Mouse (Mus musculus) forebrain, embryonic 16.5 days (tissue): ENCODE results near the gene Pold4. TPM values are rescaled to one million over a fixed set of nuclear protein-coding genes. Genes with fewer than 3 reads are reported as not detected.

Source experiments
- ATAC-seq: fragments of 200-750 bp; cut with Nextera tagmentation; 2 replicates; pipeline ENCODE4 v1.8.0; 2017; ENCODE audit warnings: mild to moderate bottlenecking, moderate library complexity
- H3K27ac ChIP-seq: fragments of 300-500 bp; sonication (generic); 2 replicates; pipeline ENCODE4 v1.5.1; 2014; ENCODE audit warnings: low read length, control low read depth
- H3K27me3 ChIP-seq: fragments of 300-500 bp; sonication (generic); replicated peaks from 2 replicates; pipeline ENCODE4 v1.6.1; 2014; ENCODE audit warnings: low read length; ENCODE audit not compliant: control insufficient read depth, insufficient read depth
- H3K36me3 ChIP-seq: fragments of 300-500 bp; sonication (generic); 2 replicates; pipeline ENCODE4 v1.6.1; 2014; ENCODE audit not compliant: control insufficient read depth, insufficient read depth
- H3K4me1 ChIP-seq: fragments of 300-500 bp; sonication (generic); replicated peaks from 2 replicates; pipeline ENCODE4 v1.6.1; 2014; ENCODE audit warnings: low read length; ENCODE audit not compliant: control insufficient read depth, insufficient read depth
- H3K4me2 ChIP-seq: fragments of 300-500 bp; sonication (generic); 2 replicates; pipeline ENCODE4 v1.6.1; 2014; ENCODE audit warnings: mild to moderate bottlenecking, low read length, control low read depth
- H3K4me3 ChIP-seq: fragments of 300-500 bp; sonication (generic); replicated peaks from 2 replicates; pipeline ENCODE4 v1.5.1; 2014; ENCODE audit warnings: mild to moderate bottlenecking, low read length, control low read depth
- H3K9ac ChIP-seq: fragments of 300-500 bp; sonication (generic); replicated peaks from 2 replicates; pipeline ENCODE4 v1.6.1; 2014; ENCODE audit warnings: low read depth, low read length, control low read depth
- H3K9me3 ChIP-seq: fragments of 300-500 bp; sonication (generic); 2 replicates; pipeline ENCODE4 v1.6.1; 2016; ENCODE audit warnings: low read length; ENCODE audit not compliant: control insufficient read depth
- WGBS: fragments of 180-500 bp; shearing (Covaris S2); extraction: QIAGEN DNeasy Blood & Tissue Kit; methylation state at CpG from one replicate; pipeline ENCODE4 v1.1.7; 2014; 5-methylcytosine and 5-hydroxymethylcytosine counted together
- polyA plus RNA-seq: library from polyadenylated mRNA; unstranded; fragments of >200 nt; fragmentation: Nextera tagmentation; extraction: Ambion mirVana; gene quantifications from 2 replicates; pipeline ENCODE4 v1.2.1, GENCODE M21; 2015

Pold4 gene
- polyA plus RNA-seq, 1 experiment from 2014 or later: 21.9 TPM

DNA sequence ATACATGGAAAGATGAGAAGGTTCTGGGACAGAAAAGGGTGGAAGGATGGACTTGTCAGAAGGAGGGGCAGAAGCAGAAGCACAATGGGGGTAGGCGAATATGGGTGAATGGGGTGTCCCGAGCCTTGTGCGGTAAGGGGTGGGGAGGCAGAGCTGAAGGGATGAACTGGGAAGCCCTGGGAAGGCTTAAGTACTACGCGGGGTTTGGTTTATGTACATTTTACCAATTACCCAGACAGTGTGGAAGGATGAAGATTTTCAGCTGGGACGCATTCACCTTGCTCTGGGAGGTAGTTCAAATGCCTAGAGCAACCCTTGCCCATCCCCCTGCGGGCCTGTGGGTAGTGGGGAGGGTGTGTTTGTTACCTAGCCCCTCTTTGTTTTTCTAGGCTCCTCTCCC is 29.6 kb upstream of the Pold4 start:
- H3K9ac ChIP-seq: peak overlapping the region; percentile 67
- H3K27ac ChIP-seq: no peak overlapping the region
- H3K9me3 ChIP-seq: no peaks in the 10 kb centered on the region
- H3K4me3 ChIP-seq: peak overlapping the region; percentile 74
- WGBS: 26% methylated on average over 7 of the region's 7 CpGs
- peaks cover 2% of the 10 kb centered on the region; the same call in 1 of the 2 replicates for H3K27me3 ChIP-seq
- 0 out of 2 replicates have a peak, but pooled peaks have one; percentile 8 for ATAC-seq
- H3K36me3 ChIP-seq: no peaks in the 10 kb centered on the region
- peak overlapping the region; percentile 82 for H3K4me2 ChIP-seq
- H3K4me1 ChIP-seq: peaks cover 23% of the 10 kb centered on the region

DNA sequence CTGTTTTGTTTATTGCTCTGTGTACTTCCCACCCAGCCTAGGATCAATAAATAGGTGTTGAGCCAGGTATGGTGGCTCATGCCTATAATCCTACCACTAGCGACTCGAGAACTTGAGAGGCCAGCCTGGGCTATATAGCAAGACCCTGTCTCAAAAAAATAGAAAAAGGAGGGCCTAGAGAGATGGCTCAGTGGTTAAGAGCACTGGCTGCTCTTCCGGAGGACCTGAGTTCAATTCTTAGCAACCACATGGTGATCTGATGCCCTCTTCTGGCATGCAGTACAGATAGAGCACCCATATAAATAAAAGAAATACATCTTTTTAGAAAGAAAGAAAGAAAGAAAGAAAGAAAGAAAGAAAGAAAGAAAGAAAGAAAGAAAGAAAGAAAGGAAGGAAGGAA is 28.6 kb upstream of the Pold4 start:
- Histone ChIP-seq H3K4me3 (no peak overlapping the region), H3K4me2 (no peak overlapping the region)
- ATAC-seq: no peak

DNA sequence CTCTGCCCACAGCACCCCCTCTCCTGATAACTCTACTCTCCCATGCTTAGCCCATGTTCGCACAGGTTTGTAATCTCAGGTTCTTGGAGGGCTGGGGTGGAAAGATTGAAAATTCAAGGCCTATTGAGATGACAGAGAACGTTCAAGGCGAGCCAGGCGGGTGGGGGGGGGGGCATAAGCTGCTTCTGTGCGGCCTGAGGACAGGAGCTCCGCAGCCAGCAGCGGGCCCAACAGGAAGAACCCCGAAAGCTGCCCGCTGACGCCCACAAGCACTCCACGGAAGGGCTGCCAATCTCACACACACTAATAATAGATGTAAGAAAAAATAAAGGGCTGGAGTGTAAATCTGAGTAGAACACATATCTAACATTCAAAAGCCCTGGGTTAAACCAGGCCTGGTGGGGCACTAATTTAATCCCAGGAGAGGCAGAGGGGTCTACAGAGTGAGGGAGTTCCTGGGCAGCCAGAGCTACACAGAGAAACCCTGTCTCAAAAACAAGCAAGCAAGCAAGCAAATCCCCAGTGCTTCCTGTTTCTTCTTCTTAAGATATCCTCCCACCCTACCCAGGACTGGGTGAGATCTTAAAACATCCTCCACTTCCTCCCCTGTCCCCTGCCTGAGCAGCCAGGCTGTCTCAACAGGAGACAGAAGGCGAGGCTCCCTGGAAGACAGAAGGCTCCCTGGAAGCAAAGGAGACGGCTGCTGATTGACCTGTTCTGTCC is 27.9 kb upstream of the Pold4 start:
- Histone ChIP-seq H3K9ac (no peak overlapping the region), H3K9me3 (no peaks in the 10 kb centered on the region), H3K4me3 (no peak overlapping the region), H3K36me3 (no peaks in the 10 kb centered on the region), H3K4me1 (peaks cover 23% of the 10 kb centered on the region), H3K27me3 (peaks cover 2% of the 10 kb centered on the region; the same call in 1 of the 2 replicates), H3K4me2 (no peak overlapping the region), H3K27ac (no peak overlapping the region)
- 62% methylated on average over 13 of the region's 13 CpGs for WGBS
- no peak for ATAC-seq

More for the DNA sequence above, 28.6 kb upstream of the Pold4 start:
- whole genome bisulfite sequencing: 64% methylated on average over 3 of the region's 3 CpGs
- H3K27me3 ChIP-seq: peaks cover 2% of the 10 kb centered on the region; the same call in 1 of the 2 replicates
- H3K36me3 ChIP-seq: no peaks in the 10 kb centered on the region
- no peak overlapping the region for H3K9ac ChIP-seq
- H3K27ac ChIP-seq: no peak overlapping the region
- H3K4me1 ChIP-seq: peaks cover 23% of the 10 kb centered on the region
- no peaks in the 10 kb centered on the region for H3K9me3 ChIP-seq

DNA sequence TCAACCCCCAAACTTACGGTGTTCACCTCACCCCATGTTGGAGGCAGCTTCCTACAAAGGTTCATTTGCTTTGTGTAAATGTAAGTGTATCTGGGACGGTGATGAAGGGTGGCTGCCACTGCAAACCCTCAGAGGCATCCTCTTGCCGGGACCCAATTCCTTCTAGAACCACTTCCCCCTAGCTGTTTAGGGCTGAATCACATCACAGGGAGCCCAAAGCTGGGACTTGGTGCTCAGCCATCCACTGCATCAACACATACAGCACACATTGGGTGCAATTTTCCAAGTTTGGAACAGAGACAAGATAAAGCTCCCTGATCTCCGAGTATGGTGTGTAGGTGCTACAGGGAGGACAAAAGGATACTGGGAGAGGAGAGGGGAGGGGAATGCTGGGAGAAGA is 26.8 kb upstream of the Pold4 start:
- H3K4me3 ChIP-seq: no peak overlapping the region
- ATAC-seq: no peak
- H3K27ac ChIP-seq: no peak overlapping the region
- H3K36me3 ChIP-seq: no peaks in the 10 kb centered on the region
- H3K9me3 ChIP-seq: no peaks in the 10 kb centered on the region
- 59% methylated on average over 4 of the region's 4 CpGs for WGBS
- H3K4me2 ChIP-seq: no peak overlapping the region
- H3K4me1 ChIP-seq: peaks cover 23% of the 10 kb centered on the region
- H3K27me3 ChIP-seq: peaks cover 2% of the 10 kb centered on the region; the same call in 1 of the 2 replicates
- H3K9ac ChIP-seq: no peak overlapping the region

DNA sequence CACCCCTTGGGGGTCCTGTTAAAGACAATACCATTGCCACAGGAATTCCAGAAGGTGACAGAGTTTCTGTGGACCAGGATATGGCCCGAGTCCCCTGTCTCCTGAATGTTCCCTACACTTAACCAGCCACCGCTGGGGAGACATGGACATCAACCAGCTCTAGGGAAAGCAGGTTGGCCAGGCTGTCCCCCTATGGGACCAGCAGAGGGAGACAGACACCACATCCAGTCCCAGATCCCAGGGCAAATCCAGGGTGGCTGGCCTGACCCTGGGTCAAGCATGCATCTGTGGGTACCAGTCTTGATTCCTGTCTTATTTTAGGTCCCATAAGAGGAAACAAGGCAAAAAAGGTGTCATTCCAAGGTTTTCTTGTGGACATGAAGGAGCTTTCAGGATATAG is 24.7 kb upstream of the Pold4 start:
- ATAC-seq: no peak
- H3K36me3 ChIP-seq: no peaks in the 10 kb centered on the region
- H3K4me2 ChIP-seq: no peak overlapping the region
- peaks cover 2% of the 10 kb centered on the region; the same call in 1 of the 2 replicates for H3K27me3 ChIP-seq
- no peak overlapping the region for H3K4me3 ChIP-seq
- WGBS: 0% methylated on average over 2 of the region's 2 CpGs
- no peak overlapping the region for H3K27ac ChIP-seq
- H3K4me1 ChIP-seq: peaks cover 6% of the 10 kb centered on the region
- no peak overlapping the region for H3K9ac ChIP-seq
- H3K9me3 ChIP-seq: no peaks in the 10 kb centered on the region

DNA sequence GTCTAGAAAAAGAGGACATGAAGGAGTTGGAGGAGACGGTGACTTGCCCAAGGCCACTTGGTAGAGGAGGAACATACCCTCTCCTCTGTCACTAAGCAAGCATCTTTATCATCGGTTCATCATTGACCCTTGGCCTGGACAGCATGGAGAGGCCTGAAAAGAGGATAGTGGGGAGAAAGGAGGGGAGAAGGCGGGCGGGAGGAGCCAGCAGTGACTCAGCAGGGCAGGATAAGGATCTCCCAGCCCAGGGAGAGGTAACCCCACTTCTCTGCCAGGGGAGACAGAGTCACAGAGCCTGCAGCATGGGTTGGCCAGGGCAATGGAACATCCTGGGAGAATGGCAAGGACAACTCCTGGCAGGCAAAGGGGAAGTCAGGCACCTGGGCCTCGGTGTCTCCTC is 23.1 kb upstream of the Pold4 start:
- Histone ChIP-seq H3K4me3 (no peak overlapping the region), H3K36me3 (no peaks in the 10 kb centered on the region), H3K4me2 (no peak overlapping the region), H3K27me3 (peaks cover 10% of the 10 kb centered on the region), H3K4me1 (no peaks in the 10 kb centered on the region), H3K27ac (no peak overlapping the region), H3K9me3 (no peaks in the 10 kb centered on the region), H3K9ac (no peak overlapping the region)
- WGBS: 77% methylated on average over 5 of the region's 5 CpGs
- ATAC-seq: no peak

DNA sequence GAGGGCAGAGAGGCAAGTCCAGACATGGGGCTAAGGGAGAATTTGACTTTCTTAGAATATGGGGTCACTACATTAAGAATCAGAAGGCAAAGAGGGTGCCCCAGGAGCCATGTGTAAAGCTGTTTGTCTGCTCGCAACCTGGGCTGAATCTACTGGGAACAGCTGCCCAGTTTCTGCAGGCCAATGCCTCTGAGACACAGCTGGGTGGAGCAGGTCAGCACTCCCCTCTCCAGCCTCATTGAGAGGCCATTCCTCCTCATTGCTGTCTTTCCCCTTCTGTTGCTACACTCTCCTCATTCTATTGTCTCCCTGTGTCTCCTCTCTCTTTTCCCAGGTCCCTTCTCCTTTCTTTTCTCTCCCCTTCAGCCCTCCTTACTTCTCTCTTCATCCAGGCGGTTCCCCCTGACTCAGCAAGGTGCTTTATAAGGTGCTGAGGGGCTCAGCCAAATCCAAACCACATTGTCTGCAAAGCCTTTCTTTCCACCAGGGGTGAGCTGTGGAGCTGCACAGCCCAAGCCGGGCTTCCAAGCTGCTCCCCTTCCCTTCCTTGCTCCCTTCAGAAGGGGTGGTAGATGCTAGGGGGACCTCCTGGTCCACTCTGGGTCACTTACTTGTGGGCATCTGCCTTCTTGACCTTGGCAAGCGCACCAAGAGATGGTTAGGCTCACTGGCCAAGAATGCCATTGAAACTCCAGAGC is 19.7 kb upstream of the Pold4 start:
- no peaks in the 10 kb centered on the region for H3K36me3 ChIP-seq
- H3K9me3 ChIP-seq: no peaks in the 10 kb centered on the region
- H3K4me2 ChIP-seq: no peak overlapping the region
- ATAC-seq: no peak
- H3K27me3 ChIP-seq: peaks cover 17% of the 10 kb centered on the region
- H3K9ac ChIP-seq: no peak overlapping the region
- H3K27ac ChIP-seq: no peak overlapping the region
- WGBS: 17% methylated on average over 4 of the region's 4 CpGs
- no peak overlapping the region for H3K4me3 ChIP-seq
- H3K4me1 ChIP-seq: peaks cover 17% of the 10 kb centered on the region

DNA sequence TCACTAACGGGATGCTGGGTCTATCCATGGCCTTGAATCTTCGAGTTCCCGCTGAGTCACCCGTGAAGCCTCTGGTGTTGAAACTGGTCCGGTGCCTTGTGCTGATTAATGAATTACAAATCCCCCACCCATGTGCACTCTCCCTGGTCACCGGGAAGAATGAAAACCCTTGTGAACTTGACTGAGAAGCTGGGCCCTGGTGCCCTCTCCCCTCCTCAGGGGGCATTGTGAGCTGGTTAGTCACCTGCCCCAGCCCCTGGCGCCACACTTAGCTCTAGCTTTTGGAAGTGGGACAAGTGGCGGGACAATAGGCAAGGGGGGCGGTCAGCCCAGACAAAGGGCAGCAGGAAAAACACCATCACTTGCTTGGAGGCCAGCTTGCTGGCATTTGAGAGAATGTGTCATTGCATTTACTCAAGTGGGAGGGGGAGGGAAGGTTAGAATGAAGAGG is 18.1 kb upstream of the Pold4 start:
- no peaks in the 10 kb centered on the region for H3K36me3 ChIP-seq
- H3K4me2 ChIP-seq: no peak overlapping the region
- H3K4me3 ChIP-seq: no peak overlapping the region
- H3K27ac ChIP-seq: no peak overlapping the region
- H3K4me1 ChIP-seq: peaks cover 17% of the 10 kb centered on the region
- ATAC-seq: no peak
- H3K27me3 ChIP-seq: peaks cover 20% of the 10 kb centered on the region
- no peak overlapping the region for H3K9ac ChIP-seq
- no peaks in the 10 kb centered on the region for H3K9me3 ChIP-seq
- 8% methylated on average over 9 of the region's 9 CpGs for WGBS

DNA sequence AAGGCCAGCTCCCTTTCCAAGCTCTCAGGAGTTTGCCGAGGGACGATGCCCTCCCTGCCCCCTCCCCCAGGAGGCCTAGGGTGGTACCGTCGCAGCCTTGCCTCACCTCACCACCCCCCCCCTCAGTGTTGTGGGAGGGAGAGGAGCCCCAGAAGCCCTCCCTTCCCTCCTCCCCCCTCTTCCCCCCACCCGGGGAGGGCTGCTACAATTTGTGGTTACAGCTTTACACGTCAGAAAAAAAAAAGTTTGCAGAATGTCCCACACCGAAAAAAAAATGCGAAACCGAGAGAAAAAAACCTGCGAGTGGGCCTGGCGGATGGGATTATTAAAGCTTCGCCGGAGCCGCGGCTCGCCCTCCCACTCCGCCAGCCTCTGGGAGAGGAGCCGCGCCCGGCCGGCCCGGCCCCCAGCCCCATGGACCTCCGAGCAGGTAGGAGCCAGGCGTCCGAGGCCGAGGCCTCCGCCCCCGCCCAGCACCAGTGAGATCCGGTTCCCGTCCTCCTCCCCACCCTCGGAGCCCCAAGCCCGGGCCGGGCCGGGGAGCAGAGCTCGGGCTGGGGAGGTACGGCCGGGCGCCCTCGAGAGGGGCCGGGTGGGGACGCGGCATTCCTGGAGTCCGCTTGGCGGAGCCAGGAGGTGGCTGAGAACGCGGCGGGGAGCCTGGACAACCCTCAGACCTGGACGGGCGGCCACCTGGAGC is 17.5 kb upstream of the Pold4 start, which contains the start of the genes Clcf1 and AC109138.7:
Gene Clcf1, plus strand, starts transcription at position 168 of the 700 bp plus-strand sequence.
Gene AC109138.7, plus strand, starts transcription at position 287 of the 700 bp plus-strand sequence.
- peak within 1 kb of the TSS; percentile 30 for H3K9ac ChIP-seq
- WGBS: under 1% methylated on average over 49 of the region's 49 CpGs
- H3K36me3 ChIP-seq: no peaks in the 10 kb centered on the region
- no peak within 1 kb of the TSS for H3K27ac ChIP-seq
- no peaks in the 10 kb centered on the region for H3K9me3 ChIP-seq
- peak within 1 kb of the TSS; percentile 54 for H3K4me3 ChIP-seq
- H3K4me2 ChIP-seq: peak within 1 kb of the TSS; percentile 96
- peak; percentile 27; the same call in 1 of the 2 replicates for ATAC-seq
- peaks cover 20% of the 10 kb centered on the region for H3K27me3 ChIP-seq
- peaks cover 17% of the 10 kb centered on the region for H3K4me1 ChIP-seq
